Mouse (Mus musculus) hindbrain, embryonic 16.5 days (tissue): Measurements from ENCODE around the gene Ppt1. TPM values are rescaled to one million over a fixed set of nuclear protein-coding genes. Genes with fewer than 3 reads are reported as not detected.

Experiments used
- polyA plus RNA-seq: library from polyadenylated mRNA; unstranded; fragments of >200 nt; fragmentation: Nextera tagmentation; extraction: Ambion mirVana; gene quantifications from 2 replicates; pipeline ENCODE4 v1.2.1, GENCODE M21; 2015

Ppt1 gene
- polyA plus RNA-seq, 1 experiment from 2014 or later, result 99.7 TPM

Other genes starting within 250 kb of the Ppt1 start
- not detected in 2 replicates for gene 9530002B09Rik, start 147.0 kb upstream of the Ppt1 start, polyA plus RNA-seq
- 71.6 and 84.9 TPM in 2 replicates for gene Cap1, start 49.8 kb downstream of the Ppt1 start, polyA plus RNA-seq
- 34.3 and 36.5 TPM in 2 replicates for gene Mfsd2a, start 124.9 kb downstream of the Ppt1 start, polyA plus RNA-seq
- 34.1 and 44.7 TPM in 2 replicates for gene Mycl, start 159.4 kb downstream of the Ppt1 start, polyA plus RNA-seq
- gene Trit1, start 180.4 kb downstream of the Ppt1 start, polyA plus RNA-seq, result 21.4 and 21.5 TPM in 2 replicates